Mouse (Mus musculus) heart, embryonic 16.5 days (tissue): ENCODE results near the gene Cabp4. TPM values are rescaled to one million over a fixed set of nuclear protein-coding genes. Genes with fewer than 3 reads are reported as not detected.

ENCODE experiments used
- ATAC-seq: fragments of 200-750 bp; cut with Nextera tagmentation; replicated peaks from 2 replicates; pipeline ENCODE4 v1.8.0; 2017; ENCODE audit warnings: moderate number of reproducible peaks; ENCODE audit not compliant: insufficient read depth, low FRiP score; ENCODE audit errors: extremely low read depth
- H3K27ac ChIP-seq: fragments of 300-500 bp; sonication (generic); 2 replicates; pipeline ENCODE4 v1.5.1; 2014; ENCODE audit warnings: mild to moderate bottlenecking, low read length, control low read depth, moderate library complexity
- H3K27me3 ChIP-seq: fragments of 300-500 bp; sonication (generic); 2 replicates; pipeline ENCODE4 v1.6.1; 2014; ENCODE audit warnings: low read length, mixed read lengths; ENCODE audit not compliant: control insufficient read depth, insufficient read depth
- H3K36me3 ChIP-seq: fragments of 300-500 bp; sonication (generic); 2 replicates; pipeline ENCODE4 v1.6.1; 2014; ENCODE audit not compliant: control insufficient read depth, insufficient read depth
- H3K4me1 ChIP-seq: fragments of 300-500 bp; sonication (generic); 2 replicates; pipeline ENCODE4 v1.6.1; 2014; ENCODE audit warnings: low read length, mixed read lengths; ENCODE audit not compliant: control insufficient read depth, insufficient read depth
- H3K4me2 ChIP-seq: fragments of 300-500 bp; sonication (generic); 2 replicates; pipeline ENCODE4 v1.6.1; 2014; ENCODE audit warnings: low read depth, mild to moderate bottlenecking, control low read depth, low read length
- H3K4me3 ChIP-seq: fragments of 300-500 bp; sonication (generic); 2 replicates; pipeline ENCODE4 v1.5.1; 2014; ENCODE audit warnings: mild to moderate bottlenecking, control low read depth, low read length
- H3K9ac ChIP-seq: fragments of 300-500 bp; sonication (generic); 2 replicates; pipeline ENCODE4 v1.6.1; 2014; ENCODE audit warnings: low read length, control low read depth
- H3K9me3 ChIP-seq: fragments of 300-500 bp; sonication (generic); replicated peaks from 2 replicates; pipeline ENCODE4 v1.6.1; 2016; ENCODE audit warnings: low read length; ENCODE audit not compliant: control insufficient read depth
- WGBS: fragments of 180-500 bp; shearing (Covaris S2); extraction: QIAGEN DNeasy Blood & Tissue Kit; methylation state at CpG from one replicate; pipeline ENCODE4 v1.1.7; 2014; 5-methylcytosine and 5-hydroxymethylcytosine counted together
- polyA plus RNA-seq: library from polyadenylated mRNA; unstranded; fragments of >200 nt; fragmentation: Nextera tagmentation; extraction: Ambion mirVana; gene quantifications from 2 replicates; pipeline ENCODE4 v1.2.1, GENCODE M21; 2015

Gene Cabp4
- polyA plus RNA-seq, 1 experiment from 2014 or later: not detected

- H3K9ac ChIP-seq: peak overlapping the region; percentile 41; the same call in 1 of the 2 replicates
- ATAC-seq: no peak
- H3K27ac ChIP-seq: no peak overlapping the region; the same call in 1 of the 2 replicates
- H3K4me3 ChIP-seq: peak overlapping the region; percentile 32
- H3K36me3 ChIP-seq: peaks cover 28% of the 10 kb centered on the region
- H3K4me2 ChIP-seq: peak overlapping the region; percentile 7
- no peaks in the 10 kb centered on the region for H3K9me3 ChIP-seq
- H3K4me1 ChIP-seq: 0 out of 2 replicates have a peak, but pooled peaks cover 4% of the 10 kb centered on the region
- no peaks in the 10 kb centered on the region for H3K27me3 ChIP-seq
- 67% methylated on average over 20 of the region's 20 CpGs for WGBS
Measured at GRCm38 (mm10) chr19:4156073-4156579, 12.3 kb upstream of the Cabp4 start.

- H3K9me3 ChIP-seq: no peaks in the 10 kb centered on the region
- 73% methylated on average over 6 of the region's 6 CpGs for WGBS
- H3K27ac ChIP-seq: no peak overlapping the region; the same call in 1 of the 2 replicates
- peak overlapping the region; percentile 7 for H3K4me2 ChIP-seq
- H3K27me3 ChIP-seq: no peaks in the 10 kb centered on the region
- ATAC-seq: no peak
- peak overlapping the region; percentile 32 for H3K4me3 ChIP-seq
- H3K36me3 ChIP-seq: peaks cover 30% of the 10 kb centered on the region
- H3K9ac ChIP-seq: peak overlapping the region; percentile 41; the same call in 1 of the 2 replicates
- H3K4me1 ChIP-seq: 0 out of 2 replicates have a peak, but pooled peaks cover 4% of the 10 kb centered on the region
Measured at GRCm38 (mm10) chr19:4155223-4156072, 11.6 kb upstream of the Cabp4 start.

- H3K36me3 ChIP-seq: peaks cover 28% of the 10 kb centered on the region
- H3K9me3 ChIP-seq: no peaks in the 10 kb centered on the region
- no peak for ATAC-seq
- H3K4me2 ChIP-seq: 0 out of 2 replicates have a peak overlapping the region, but pooled peaks have one; percentile 5
- H3K4me1 ChIP-seq: peaks cover 6% of the 10 kb centered on the region
- H3K27me3 ChIP-seq: no peaks in the 10 kb centered on the region
- WGBS: 63% methylated on average over 13 of the region's 13 CpGs
- H3K4me3 ChIP-seq: peak overlapping the region; percentile 32
- H3K27ac ChIP-seq: peak overlapping the region; percentile 41
- H3K9ac ChIP-seq: peak overlapping the region; percentile 51
Measured at GRCm38 (mm10) chr19:4154437-4155222, 10.8 kb upstream of the Cabp4 start.

GRCm38 (mm10) chr19:4153232-4153654 is 9.4 kb upstream of the Cabp4 start, which contains the start of gene Ptprcap:
Gene Ptprcap (plus strand): TSS chr19:4153604.
- H3K4me3 ChIP-seq: no peak within 1 kb of the TSS; the same call in 1 of the 2 replicates
- peaks cover 20% of the 10 kb centered on the region for H3K36me3 ChIP-seq
- no peak within 1 kb of the TSS for H3K27ac ChIP-seq
- ATAC-seq: no peak
- no peaks in the 10 kb centered on the region for H3K9me3 ChIP-seq
- no peak within 1 kb of the TSS for H3K9ac ChIP-seq
- H3K4me1 ChIP-seq: peaks cover 12% of the 10 kb centered on the region
- no peaks in the 10 kb centered on the region for H3K27me3 ChIP-seq
- H3K4me2 ChIP-seq: no peak within 1 kb of the TSS
- 56% methylated on average over 11 of the region's 11 CpGs for WGBS

- 87% methylated on average over 8 of the region's 8 CpGs for WGBS
- H3K4me3 ChIP-seq: no peak overlapping the region
- no peak overlapping the region for H3K9ac ChIP-seq
- no peak overlapping the region for H3K27ac ChIP-seq
- H3K4me2 ChIP-seq: no peak overlapping the region
- H3K9me3 ChIP-seq: no peaks in the 10 kb centered on the region
- no peaks in the 10 kb centered on the region for H3K27me3 ChIP-seq
- H3K36me3 ChIP-seq: peaks cover 19% of the 10 kb centered on the region
- H3K4me1 ChIP-seq: peaks cover 12% of the 10 kb centered on the region
- no peak for ATAC-seq
Measured at GRCm38 (mm10) chr19:4152445-4153231, 8.8 kb upstream of the Cabp4 start.

- Histone ChIP-seq H3K4me3 (no peak overlapping the region), H3K9me3 (no peaks in the 10 kb centered on the region), H3K36me3 (peaks cover 14% of the 10 kb centered on the region), H3K27me3 (no peaks in the 10 kb centered on the region), H3K9ac (no peak overlapping the region), H3K4me1 (peaks cover 12% of the 10 kb centered on the region), H3K4me2 (no peak overlapping the region), H3K27ac (no peak overlapping the region)
- 86% methylated on average over 5 of the region's 5 CpGs for WGBS
- no peak for ATAC-seq
Measured at GRCm38 (mm10) chr19:4151898-4152297, 8.1 kb upstream of the Cabp4 start.

GRCm38 (mm10) chr19:4151488-4151860 is 7.6 kb upstream of the Cabp4 start:
- peaks cover 12% of the 10 kb centered on the region for H3K4me1 ChIP-seq
- no peaks in the 10 kb centered on the region for H3K9me3 ChIP-seq
- no peaks in the 10 kb centered on the region for H3K27me3 ChIP-seq
- H3K27ac ChIP-seq: no peak overlapping the region
- no peak overlapping the region for H3K4me2 ChIP-seq
- H3K36me3 ChIP-seq: peaks cover 12% of the 10 kb centered on the region
- 92% methylated on average over 4 of the region's 5 CpGs for WGBS
- H3K4me3 ChIP-seq: no peak overlapping the region
- ATAC-seq: no peak
- no peak overlapping the region for H3K9ac ChIP-seq
